In the genomic region with DNA sequence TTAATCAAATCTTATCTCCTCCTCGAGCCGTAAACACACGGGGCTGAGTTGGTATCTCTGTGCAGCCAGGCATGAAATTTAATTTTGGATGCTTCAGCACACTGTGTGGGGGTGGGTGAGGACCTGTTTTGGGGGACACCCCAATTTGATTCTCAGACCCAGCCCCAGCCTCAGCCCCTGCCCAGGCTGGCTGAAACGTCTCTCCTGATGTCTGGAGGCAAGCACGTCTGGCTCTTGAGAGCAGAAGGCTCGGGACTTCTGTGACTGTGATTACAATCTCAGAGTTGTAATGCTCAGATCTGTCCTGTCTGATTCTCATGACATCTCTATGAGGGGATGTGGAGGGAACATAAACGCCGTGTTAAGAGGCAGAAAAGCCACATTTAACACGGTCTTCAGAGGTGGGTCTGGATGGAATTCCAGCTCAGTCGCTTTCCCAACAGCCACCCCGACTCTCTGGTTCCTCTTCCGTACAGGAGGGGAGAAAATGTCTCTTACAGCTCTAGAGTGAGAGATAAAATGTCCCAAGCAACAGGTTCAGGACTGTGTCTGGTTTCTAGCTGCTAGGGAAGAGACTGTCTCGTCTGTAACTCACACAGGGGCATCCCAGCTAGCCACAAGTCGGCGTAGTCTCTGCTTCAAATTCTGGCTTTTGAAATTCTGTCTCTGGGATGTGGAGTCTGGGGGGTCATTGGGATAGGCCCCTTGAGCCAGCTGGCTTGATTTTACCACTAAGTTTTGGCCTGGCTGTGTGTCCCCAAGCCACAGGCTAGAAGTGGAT, we compare ENCODE assay signal across 10 mouse cellular contexts. TPM values are rescaled to one million over a fixed set of nuclear protein-coding genes. Genes with fewer than 3 reads are reported as not detected.
DNase-seq lines count a peak whose midpoint lies in the region; ATAC-seq and TF ChIP-seq lines count a peak whose summit lies in the region.
"Had no signal": no experiment of that assay in that cellular context is flagged by ENCODE, and none has a peak within 500 bp of the region (broad histone marks: within the 10 kb centered on the region; RNA-seq: fewer than 3 reads in every experiment).

No protein-coding gene starts in this region.

- peaks cover 38% of the 10 kb centered on the region for H3K4me1 ChIP-seq in heart, embryonic 11.5 days (ENCODE audit: control insufficient read depth, insufficient read depth, low read length)
- H3K4me1 ChIP-seq in forebrain, postnatal 0 days (ENCODE audit: insufficient read depth): peaks cover 7% of the 10 kb centered on the region; the same call in 1 of the 2 replicates
- peaks cover 74% of the 10 kb centered on the region for H3K4me1 ChIP-seq in midbrain, embryonic 13.5 days (replicated peaks)
- H3K4me1 ChIP-seq: liver, embryonic 15.5 days; megakaryocyte, embryonic 14.5 days had no signal

- DNase-seq in heart, postnatal 14 days: no peak
- peak; percentile 40 for DNase-seq in embryo, embryonic 10.5 days (ENCODE audit: low spot score)
- DNase-seq in forebrain, postnatal 0 days: peak; percentile 24
- DNase-seq in urinary bladder, postnatal 10 days (ENCODE audit: low spot score): no peak
- DNase-seq in spleen, adult 18-20 months: no peak

- H3K9ac ChIP-seq in heart, embryonic 11.5 days (ENCODE audit: low read depth, low read length): no peak overlapping the region
- H3K9ac ChIP-seq in forebrain, postnatal 0 days: no peak overlapping the region
- no peak overlapping the region for H3K9ac ChIP-seq in midbrain, embryonic 13.5 days (replicated peaks)
- H3K9ac ChIP-seq: liver, embryonic 15.5 days had no signal

- no peak for ATAC-seq in heart, embryonic 11.5 days (replicated peaks; ENCODE audit: insufficient number of reproducible peaks, low FRiP score, low TSS enrichment)
- 0 out of 2 replicates have a peak, but pooled peaks have one; percentile 10 for ATAC-seq in forebrain, postnatal 0 days
- peak; percentile 40 for ATAC-seq in midbrain, embryonic 13.5 days
- ATAC-seq in cerebellum, adult (ENCODE audit: insufficient number of reproducible peaks, low FRiP score, low TSS enrichment): no peak

- H3K27me3 ChIP-seq in heart, embryonic 11.5 days (ENCODE audit: control insufficient read depth, insufficient read depth, low read length): no peaks in the 10 kb centered on the region
- no peaks in the 10 kb centered on the region for H3K27me3 ChIP-seq in forebrain, postnatal 0 days (ENCODE audit: insufficient read depth, low read length)
- peaks cover 23% of the 10 kb centered on the region for H3K27me3 ChIP-seq in midbrain, embryonic 13.5 days
- H3K27me3 ChIP-seq: liver, embryonic 15.5 days had no signal

- no peaks in the 10 kb centered on the region for H3K36me3 ChIP-seq in heart, embryonic 11.5 days (ENCODE audit: control insufficient read depth, insufficient read depth, low read length)
- H3K36me3 ChIP-seq in forebrain, postnatal 0 days (ENCODE audit: insufficient read depth): no peaks in the 10 kb centered on the region
- no peaks in the 10 kb centered on the region for H3K36me3 ChIP-seq in midbrain, embryonic 13.5 days
- H3K36me3 ChIP-seq: liver, embryonic 15.5 days had no signal

- peak overlapping the region; percentile 14 for H3K4me2 ChIP-seq in heart, embryonic 11.5 days
- H3K4me2 ChIP-seq in forebrain, postnatal 0 days (ENCODE audit: low read depth): no peak overlapping the region
- peak overlapping the region; percentile 22 for H3K4me2 ChIP-seq in midbrain, embryonic 13.5 days (replicated peaks)
- H3K4me2 ChIP-seq: liver, embryonic 15.5 days had no signal

- no peak overlapping the region for H3K4me3 ChIP-seq in heart, embryonic 11.5 days (ENCODE audit: low read depth, low read length)
- no peak overlapping the region for H3K4me3 ChIP-seq in forebrain, postnatal 0 days (ENCODE audit: low read depth, low read length)
- H3K4me3 ChIP-seq in midbrain, embryonic 13.5 days (replicated peaks): no peak overlapping the region
- H3K4me3 ChIP-seq: liver, embryonic 15.5 days; megakaryocyte, embryonic 14.5 days had no signal

- intact Hi-C loops in heart, postnatal 14 days (cut with DNase I): no loop called here

- no peaks in the 10 kb centered on the region for H3K9me3 ChIP-seq in heart, embryonic 11.5 days (replicated peaks; ENCODE audit: control insufficient read depth, low read length)
- H3K9me3 ChIP-seq in forebrain, postnatal 0 days (ENCODE audit: low read length): no peaks in the 10 kb centered on the region
- no peaks in the 10 kb centered on the region for H3K9me3 ChIP-seq in midbrain, embryonic 13.5 days
- H3K9me3 ChIP-seq: liver, embryonic 15.5 days; megakaryocyte, embryonic 14.5 days had no signal

- 29% methylated on average over 15 of the region's 15 CpGs for WGBS in heart, embryonic 11.5 days (ENCODE audit: insufficient replicate concordance)
- 38% methylated on average over 15 of the region's 15 CpGs for WGBS in forebrain, postnatal 0 days
- WGBS in midbrain, embryonic 13.5 days: 21% methylated on average over 15 of the region's 15 CpGs

- no peak for TF ChIP-seq CTCF in forebrain, postnatal 0 days (IDR thresholded peaks at IDR 0.05; ENCODE audit: low read depth)

- no peak overlapping the region for H3K27ac ChIP-seq in heart, embryonic 11.5 days (ENCODE audit: low read depth, low read length)
- no peak overlapping the region for H3K27ac ChIP-seq in forebrain, postnatal 0 days (ENCODE audit: low read depth, low read length)
- H3K27ac ChIP-seq in midbrain, embryonic 13.5 days: peak overlapping the region; percentile 65
- H3K27ac ChIP-seq: liver, embryonic 15.5 days had no signal

RNA-seq across cellular contexts. Expression of a gene that starts 50.5 kb away (rescaled TPM):
- 1.8 and 1.9 TPM in 2 replicates for polyA plus RNA-seq in heart, embryonic 11.5 days (2014; fragmentation: Nextera tagmentation; extraction: Ambion mirVana)
- total RNA-seq in heart, postnatal 14 days (2021): 1 to 10 TPM; 2.0 to 2.2 TPM
- 14.1 and 18.5 TPM in 2 replicates for total RNA-seq in forebrain, postnatal 0 days (2014; rRNA removed)
- 0.79 and 1.9 TPM in 2 replicates for polyA plus RNA-seq in forebrain, postnatal 0 days (2015; fragmentation: Nextera tagmentation; extraction: Ambion mirVana)
- polyA plus RNA-seq in midbrain, embryonic 13.5 days (2015; fragmentation: Nextera tagmentation; extraction: Ambion mirVana): 3.8 and 5.0 TPM in 2 replicates

Comparison
In these comparisons a context has a peak if more than half of its experiments do, and no peak if none do; other contexts are left out.
1. ATAC-seq: peak in forebrain, postnatal 0 days (single experiment) and midbrain, embryonic 13.5 days (single experiment); none in heart, embryonic 11.5 days (single experiment) and cerebellum, adult (single experiment).
2. DNase-seq: peak in embryo, embryonic 10.5 days (single experiment) and forebrain, postnatal 0 days (single experiment); none in heart, postnatal 14 days (0 of 2), urinary bladder, postnatal 10 days (single experiment) and spleen, adult 18-20 months (0 of 2).